Mouse (Mus musculus) hindbrain, embryonic 15.5 days (tissue): ENCODE results near the gene Ccdc171. TPM values are rescaled to one million over a fixed set of nuclear protein-coding genes. Genes with fewer than 3 reads are reported as not detected.
A peak's percentile ranks its signal among the peaks of the same experiment; 100 is the strongest.
"Not testable (repeated sequence)": the region's sequence is repeated elsewhere in the genome, so short reads cannot be mapped to it uniquely, and the experiment has no call there.

ENCODE experiments used
- ATAC-seq: fragments of 200-750 bp; cut with Nextera tagmentation; 2 replicates; pipeline ENCODE4 v1.8.0; 2017; ENCODE audit warnings: low read depth, moderate number of reproducible peaks, moderate TSS enrichment; ENCODE audit not compliant: low FRiP score
- H3K27ac ChIP-seq: fragments of 300-500 bp; sonication (generic); replicated peaks from 2 replicates; pipeline ENCODE4 v1.5.1; 2015; ENCODE audit warnings: mild to moderate bottlenecking, inconsistent platforms
- H3K27me3 ChIP-seq: fragments of 300-500 bp; sonication (generic); 2 replicates; pipeline ENCODE4 v1.6.1; 2015; ENCODE audit warnings: control low read depth, inconsistent platforms
- H3K36me3 ChIP-seq: fragments of 300-500 bp; sonication (generic); 2 replicates; pipeline ENCODE4 v1.6.1; 2015; ENCODE audit warnings: control low read depth, inconsistent platforms
- H3K4me1 ChIP-seq: fragments of 300-500 bp; sonication (generic); replicated peaks from 2 replicates; pipeline ENCODE4 v1.6.1; 2015; ENCODE audit warnings: control low read depth, inconsistent platforms
- H3K4me2 ChIP-seq: fragments of 300-500 bp; sonication (generic); 2 replicates; pipeline ENCODE4 v1.6.1; 2015; ENCODE audit warnings: moderate library complexity, mild to moderate bottlenecking, inconsistent platforms
- H3K4me3 ChIP-seq: fragments of 300-500 bp; sonication (generic); 2 replicates; pipeline ENCODE4 v1.5.1; 2015; ENCODE audit warnings: mild to moderate bottlenecking, inconsistent platforms
- H3K9ac ChIP-seq: fragments of 300-500 bp; sonication (generic); 2 replicates; pipeline ENCODE4 v1.6.1; 2015; ENCODE audit warnings: inconsistent platforms
- H3K9me3 ChIP-seq: fragments of 300-500 bp; sonication (generic); 2 replicates; pipeline ENCODE4 v1.6.1; 2016; ENCODE audit warnings: control low read depth, inconsistent platforms
- whole genome bisulfite sequencing: fragments of 180-500 bp; shearing (Covaris S2); methylation state at CpG from one replicate; pipeline ENCODE4 v1.1.7; 2015; 5-methylcytosine and 5-hydroxymethylcytosine counted together
- polyA plus RNA-seq: library from polyadenylated mRNA; unstranded; fragments of >200 nt; fragmentation: Nextera tagmentation; extraction: Ambion mirVana; gene quantifications from 2 replicates; pipeline ENCODE4 v1.2.1, GENCODE M21; 2015

Gene Ccdc171
- polyA plus RNA-seq, 1 experiment from 2014 or later = 4.0 TPM

- H3K27ac ChIP-seq = no peak overlapping the region
- no peak for ATAC-seq
- H3K4me3 ChIP-seq = no peak overlapping the region
- H3K27me3 ChIP-seq = no peaks in the 10 kb centered on the region
- H3K9me3 ChIP-seq = no peaks in the 10 kb centered on the region
- no peak overlapping the region for H3K9ac ChIP-seq
- H3K36me3 ChIP-seq = no peaks in the 10 kb centered on the region
- no peaks in the 10 kb centered on the region for H3K4me1 ChIP-seq
- H3K4me2 ChIP-seq = no peak overlapping the region
- 88% methylated on average over 1 of the region's 1 CpGs for WGBS
These were observed 62.2 kb downstream of the Ccdc171 start for GRCm38 (mm10) chr4:83587563-83587962.

- H3K27me3 ChIP-seq = no peaks in the 10 kb centered on the region
- no peak overlapping the region for H3K27ac ChIP-seq
- H3K36me3 ChIP-seq = no peaks in the 10 kb centered on the region
- H3K4me3 ChIP-seq = no peak overlapping the region
- ATAC-seq = no peak
- H3K4me2 ChIP-seq = no peak overlapping the region
- H3K9ac ChIP-seq = no peak overlapping the region
- H3K4me1 ChIP-seq = no peaks in the 10 kb centered on the region
- WGBS = 26% methylated on average over 2 of the region's 2 CpGs
- H3K9me3 ChIP-seq = no peaks in the 10 kb centered on the region
These were observed 71.1 kb downstream of the Ccdc171 start for GRCm38 (mm10) chr4:83596486-83596885.

GRCm38 (mm10) chr4:83611111-83611510 lies 85.8 kb downstream of the Ccdc171 start:
- H3K9me3 ChIP-seq = no peaks in the 10 kb centered on the region

GRCm38 (mm10) chr4:83623021-83623711 lies 97.8 kb downstream of the Ccdc171 start:
- H3K27ac ChIP-seq, H3K4me3 ChIP-seq, H3K27me3 ChIP-seq, H3K36me3 ChIP-seq, H3K9me3 ChIP-seq, ATAC-seq, H3K4me1 ChIP-seq, H3K9ac ChIP-seq, H3K4me2 ChIP-seq: not testable (repeated sequence)
- WGBS = 32% methylated on average over 10 of the region's 13 CpGs

More at GRCm38 (mm10) chr4:83611111-83611510, 85.8 kb downstream of the Ccdc171 start:
- 80% methylated on average over 3 of the region's 3 CpGs for WGBS
- Histone ChIP-seq H3K36me3 (no peaks in the 10 kb centered on the region), H3K4me3 (no peak overlapping the region), H3K27ac (no peak overlapping the region), H3K9ac (no peak overlapping the region), H3K4me2 (no peak overlapping the region), H3K4me1 (no peaks in the 10 kb centered on the region), H3K27me3 (no peaks in the 10 kb centered on the region)
- ATAC-seq = no peak

GRCm38 (mm10) chr4:83623732-83624131 lies 98.4 kb downstream of the Ccdc171 start:
- H3K9ac ChIP-seq = no peak overlapping the region
- no peak overlapping the region for H3K4me3 ChIP-seq
- no peak overlapping the region for H3K27ac ChIP-seq
- no peaks in the 10 kb centered on the region for H3K27me3 ChIP-seq
- no peaks in the 10 kb centered on the region for H3K4me1 ChIP-seq
- ATAC-seq = no peak
- no peak overlapping the region for H3K4me2 ChIP-seq
- WGBS = 91% methylated on average over 4 of the region's 4 CpGs
- no peaks in the 10 kb centered on the region for H3K9me3 ChIP-seq
- no peaks in the 10 kb centered on the region for H3K36me3 ChIP-seq

GRCm38 (mm10) chr4:83651453-83651852 lies 126.1 kb downstream of the Ccdc171 start:
- H3K27ac ChIP-seq = no peak overlapping the region
- no peak for ATAC-seq
- WGBS = 92% methylated on average over 4 of the region's 4 CpGs

GRCm38 (mm10) chr4:83655396-83655795 lies 130.1 kb downstream of the Ccdc171 start:
- WGBS = 17% methylated on average over 6 of the region's 6 CpGs
- Histone ChIP-seq H3K27ac (no peak overlapping the region), H3K4me2 (no peak overlapping the region), H3K36me3 (no peaks in the 10 kb centered on the region), H3K4me1 (peaks cover 11% of the 10 kb centered on the region), H3K9me3 (no peaks in the 10 kb centered on the region), H3K4me3 (no peak overlapping the region), H3K27me3 (no peaks in the 10 kb centered on the region), H3K9ac (no peak overlapping the region)
- no peak for ATAC-seq

More at GRCm38 (mm10) chr4:83651453-83651852, 126.1 kb downstream of the Ccdc171 start:
- Histone ChIP-seq H3K4me2 (no peak overlapping the region), H3K9ac (no peak overlapping the region), H3K27me3 (no peaks in the 10 kb centered on the region), H3K9me3 (no peaks in the 10 kb centered on the region), H3K4me3 (no peak overlapping the region), H3K36me3 (no peaks in the 10 kb centered on the region), H3K4me1 (peaks cover 4% of the 10 kb centered on the region; the same call in 1 of the 2 replicates)

- H3K27me3 ChIP-seq = no peaks in the 10 kb centered on the region
- H3K4me3 ChIP-seq = peak overlapping the region; percentile 22
- peak overlapping the region; percentile 51 for H3K4me2 ChIP-seq
- peak overlapping the region; percentile 43 for H3K27ac ChIP-seq
- peak; percentile 91 for ATAC-seq
- no peak overlapping the region for H3K9ac ChIP-seq
- 3% methylated on average over 10 of the region's 10 CpGs for WGBS
- H3K9me3 ChIP-seq = no peaks in the 10 kb centered on the region
- H3K36me3 ChIP-seq = no peaks in the 10 kb centered on the region
- H3K4me1 ChIP-seq = peaks cover 11% of the 10 kb centered on the region
These were observed 131.2 kb downstream of the Ccdc171 start for GRCm38 (mm10) chr4:83656571-83656970.

- WGBS = 21% methylated on average over 6 of the region's 6 CpGs
- Histone ChIP-seq H3K4me2 (peak overlapping the region; percentile 51), H3K27ac (peak overlapping the region; percentile 43), H3K4me3 (peak overlapping the region; percentile 22), H3K36me3 (no peaks in the 10 kb centered on the region), H3K9ac (no peak overlapping the region), H3K4me1 (peaks cover 11% of the 10 kb centered on the region), H3K27me3 (no peaks in the 10 kb centered on the region), H3K9me3 (no peaks in the 10 kb centered on the region)
- peak; percentile 43; the same call in 1 of the 2 replicates for ATAC-seq
These were observed 131.7 kb downstream of the Ccdc171 start for GRCm38 (mm10) chr4:83657021-83657420.

- Histone ChIP-seq H3K9ac (no peak overlapping the region), H3K36me3 (no peaks in the 10 kb centered on the region), H3K4me2 (no peak overlapping the region), H3K27me3 (no peaks in the 10 kb centered on the region), H3K4me1 (peaks cover 11% of the 10 kb centered on the region), H3K9me3 (no peaks in the 10 kb centered on the region), H3K4me3 (no peak overlapping the region), H3K27ac (no peak overlapping the region)
- WGBS = 71% methylated on average over 10 of the region's 10 CpGs
- ATAC-seq = no peak
These were observed 133.1 kb downstream of the Ccdc171 start for GRCm38 (mm10) chr4:83658415-83658814.

GRCm38 (mm10) chr4:83659411-83659810 lies 134.1 kb downstream of the Ccdc171 start:
- Histone ChIP-seq H3K4me1 (peaks cover 11% of the 10 kb centered on the region), H3K9me3 (no peaks in the 10 kb centered on the region), H3K36me3 (no peaks in the 10 kb centered on the region), H3K27me3 (no peaks in the 10 kb centered on the region), H3K9ac (no peak overlapping the region), H3K4me2 (no peak overlapping the region), H3K4me3 (no peak overlapping the region), H3K27ac (no peak overlapping the region)
- WGBS = 62% methylated on average over 11 of the region's 11 CpGs
- ATAC-seq = no peak

GRCm38 (mm10) chr4:83661519-83662271 lies 136.3 kb downstream of the Ccdc171 start:
- H3K36me3 ChIP-seq = no peaks in the 10 kb centered on the region
- no peaks in the 10 kb centered on the region for H3K27me3 ChIP-seq
- H3K4me1 ChIP-seq = peaks cover 5% of the 10 kb centered on the region
- H3K9ac ChIP-seq = no peak overlapping the region
- H3K9me3 ChIP-seq = peaks cover 3% of the 10 kb centered on the region
- WGBS = 75% methylated on average over 1 of the region's 1 CpGs
- no peak overlapping the region for H3K4me2 ChIP-seq
- H3K4me3 ChIP-seq = no peak overlapping the region
- H3K27ac ChIP-seq = no peak overlapping the region
- ATAC-seq = no peak
